ENCODE assay signal across 11 mouse cellular contexts in genomic region chr5:125385215-125385940, GRCm38 (mm10). TPM values are rescaled to one million over a fixed set of nuclear protein-coding genes. Genes with fewer than 3 reads are reported as not detected.
DNase-seq lines count a peak whose midpoint lies in the region; ATAC-seq and TF ChIP-seq lines count a peak whose summit lies in the region.
"Had no signal": no experiment of that assay in that cellular context is flagged by ENCODE, and none has a peak within 500 bp of the region (broad histone marks: within the 10 kb centered on the region; RNA-seq: fewer than 3 reads in every experiment).

No protein-coding gene starts in this region.

- peak overlapping the region; percentile 22; the same call in 1 of the 2 replicates for H3K4me2 ChIP-seq in heart, embryonic 11.5 days
- peak overlapping the region; percentile 60 for H3K4me2 ChIP-seq in liver, postnatal 0 days (ENCODE audit: low read depth, low read length)
- H3K4me2 ChIP-seq in liver, embryonic 12.5 days: no peak overlapping the region
- peak overlapping the region; percentile 29 for H3K4me2 ChIP-seq in neural tube, embryonic 13.5 days

- 0 out of 2 replicates have a peak, but pooled peaks have one; percentile 13 for TF ChIP-seq CTCF in liver, postnatal 0 days (IDR thresholded peaks at IDR 0.05; ENCODE audit: low read depth)
- TF ChIP-seq CTCF in bone marrow macrophage, adult 2 months (IDR thresholded peaks at IDR 0.05; ENCODE audit: low read depth, low read length): no peak

- 75% methylated on average over 8 of the region's 8 CpGs for WGBS in heart, embryonic 11.5 days (ENCODE audit: insufficient replicate concordance)
- 69% methylated on average over 8 of the region's 8 CpGs for WGBS in liver, postnatal 0 days (ENCODE audit: insufficient replicate concordance)
- WGBS in liver, embryonic 12.5 days (ENCODE audit: insufficient replicate concordance): 73% methylated on average over 8 of the region's 8 CpGs
- WGBS in neural tube, embryonic 13.5 days: 81% methylated on average over 8 of the region's 8 CpGs

- H3K36me3 ChIP-seq in heart, embryonic 11.5 days (ENCODE audit: control insufficient read depth, insufficient read depth, low read length): peaks cover 15% of the 10 kb centered on the region
- H3K36me3 ChIP-seq in liver, postnatal 0 days (replicated peaks; ENCODE audit: insufficient read depth, low read length): peaks cover 29% of the 10 kb centered on the region
- H3K36me3 ChIP-seq in liver, embryonic 12.5 days: peaks cover 40% of the 10 kb centered on the region
- H3K36me3 ChIP-seq in neural tube, embryonic 13.5 days: peaks cover 30% of the 10 kb centered on the region

- no peak for ATAC-seq in heart, embryonic 11.5 days (replicated peaks; ENCODE audit: insufficient number of reproducible peaks, low FRiP score, low TSS enrichment)
- ATAC-seq in liver, postnatal 0 days: no peak
- no peak for ATAC-seq in liver, embryonic 12.5 days
- no peak for ATAC-seq in neural tube, embryonic 13.5 days (ENCODE audit: low read depth)

- H3K4me3 ChIP-seq in heart, embryonic 11.5 days (ENCODE audit: low read depth, low read length): no peak overlapping the region
- peak overlapping the region; percentile 24; the same call in 1 of the 2 replicates for H3K4me3 ChIP-seq in liver, postnatal 0 days (ENCODE audit: low read depth, low read length)
- no peak overlapping the region for H3K4me3 ChIP-seq in liver, embryonic 12.5 days
- peak overlapping the region; percentile 54 for H3K4me3 ChIP-seq in bone marrow macrophage, adult 2 months (ENCODE audit: insufficient read depth, low read length)
- peak overlapping the region; percentile 3; the same call in 1 of the 2 replicates for H3K4me3 ChIP-seq in neural tube, embryonic 13.5 days
- H3K4me3 ChIP-seq: stomach, embryonic 15.5 days had no signal

- no peak overlapping the region for H3K9ac ChIP-seq in heart, embryonic 11.5 days (ENCODE audit: low read depth, low read length)
- 0 out of 2 replicates have a peak overlapping the region, but pooled peaks have one; percentile 26 for H3K9ac ChIP-seq in liver, postnatal 0 days (replicated peaks)
- H3K9ac ChIP-seq in liver, embryonic 12.5 days: no peak overlapping the region
- no peak overlapping the region for H3K9ac ChIP-seq in neural tube, embryonic 13.5 days
- H3K9ac ChIP-seq: lung, embryonic 14.5 days; stomach, embryonic 15.5 days had no signal

- no peaks in the 10 kb centered on the region for H3K9me3 ChIP-seq in heart, embryonic 11.5 days (replicated peaks; ENCODE audit: control insufficient read depth, low read length)
- no peaks in the 10 kb centered on the region for H3K9me3 ChIP-seq in liver, postnatal 0 days (ENCODE audit: low read length)
- H3K9me3 ChIP-seq in liver, embryonic 12.5 days (replicated peaks): no peaks in the 10 kb centered on the region
- no peaks in the 10 kb centered on the region for H3K9me3 ChIP-seq in neural tube, embryonic 13.5 days
- H3K9me3 ChIP-seq: stomach, embryonic 15.5 days had no signal

- DNase-seq in heart, postnatal 4 days: no peak
- no peak for DNase-seq in liver, postnatal 0 days
- DNase-seq in adrenal gland, postnatal 25 days: no peak
- DNase-seq in left cerebral cortex, adult 9 months (ENCODE audit: low spot score in 2 of 2): no peak
- DNase-seq: adrenal gland, postnatal 14 days; lung, embryonic 14.5 days had no signal

- no peaks in the 10 kb centered on the region for H3K27me3 ChIP-seq in heart, embryonic 11.5 days (ENCODE audit: control insufficient read depth, insufficient read depth, low read length)
- H3K27me3 ChIP-seq in liver, postnatal 0 days (ENCODE audit: insufficient read depth, low read length): no peaks in the 10 kb centered on the region
- H3K27me3 ChIP-seq in liver, embryonic 12.5 days (replicated peaks): no peaks in the 10 kb centered on the region
- H3K27me3 ChIP-seq in neural tube, embryonic 13.5 days: no peaks in the 10 kb centered on the region
- H3K27me3 ChIP-seq: stomach, embryonic 15.5 days had no signal

- no peak for TF ChIP-seq EP300 in liver, postnatal 0 days (IDR thresholded peaks at IDR 0.05; ENCODE audit: low read depth)

- TF ChIP-seq POLR2A in bone marrow macrophage, adult 2 months (IDR thresholded peaks at IDR 0.05; ENCODE audit: borderline replicate concordance, low read depth, low read length): no peak

- H3K4me1 ChIP-seq in heart, embryonic 11.5 days (ENCODE audit: control insufficient read depth, insufficient read depth, low read length): 0 out of 2 replicates have a peak, but pooled peaks cover 4% of the 10 kb centered on the region
- peaks cover 10% of the 10 kb centered on the region for H3K4me1 ChIP-seq in liver, postnatal 0 days (ENCODE audit: insufficient read depth)
- peaks cover 25% of the 10 kb centered on the region for H3K4me1 ChIP-seq in liver, embryonic 12.5 days
- H3K4me1 ChIP-seq in bone marrow macrophage, adult 2 months (ENCODE audit: control insufficient read depth, insufficient read depth, low read length): peaks cover 4% of the 10 kb centered on the region; the same call in 1 of the 2 replicates
- H3K4me1 ChIP-seq in neural tube, embryonic 13.5 days (replicated peaks): peaks cover 40% of the 10 kb centered on the region

- H3K27ac ChIP-seq in heart, embryonic 11.5 days (ENCODE audit: low read depth, low read length): no peak overlapping the region
- no peak overlapping the region for H3K27ac ChIP-seq in liver, postnatal 0 days (ENCODE audit: low read depth)
- H3K27ac ChIP-seq in liver, embryonic 12.5 days: no peak overlapping the region
- H3K27ac ChIP-seq in bone marrow macrophage, adult 2 months (ENCODE audit: insufficient read depth, low read depth, low read length): peak overlapping the region; percentile 4; the same call in 1 of the 2 replicates
- no peak overlapping the region for H3K27ac ChIP-seq in neural tube, embryonic 13.5 days (replicated peaks)
- H3K27ac ChIP-seq: stomach, embryonic 15.5 days had no signal

RNA-seq across cellular contexts. Expression of gene Gm10382, which starts 3.7 kb away (rescaled TPM):
- polyA plus RNA-seq in heart, embryonic 11.5 days (2014; fragmentation: Nextera tagmentation; extraction: Ambion mirVana): 0.42 TPM in 1 of 2 replicates, not detected in the other
- total RNA-seq in heart, postnatal 4 days (2021): under 1 TPM; 0.21 to 0.29 TPM
- 0.17 and 0.18 TPM in 2 replicates for polyA plus RNA-seq in liver, postnatal 0 days (2015; fragmentation: Nextera tagmentation; extraction: Ambion mirVana)
- polyA plus RNA-seq in liver, embryonic 12.5 days (2016; fragmentation: Nextera tagmentation; extraction: Ambion mirVana): 0.38 and 0.66 TPM in 2 replicates
- polyA plus RNA-seq in bone marrow macrophage, adult 2 months (2012; ENCODE audit: insufficient read depth, insufficient read length, missing spikeins): not detected in 2 replicates
- 0.52 and 0.73 TPM in 2 replicates for polyA plus RNA-seq in neural tube, embryonic 13.5 days (2015; fragmentation: Nextera tagmentation; extraction: Ambion mirVana)
- total RNA-seq in adrenal gland, postnatal 25 days (2021): not detected in 2 replicates

RNA-seq across cellular contexts. Expression of gene Ubc, which starts 4.6 kb away (rescaled TPM):
- 833 and 922 TPM in 2 replicates for polyA plus RNA-seq in heart, embryonic 11.5 days (2014; fragmentation: Nextera tagmentation; extraction: Ambion mirVana)
- 100 to 1,000 TPM; 781 to 834 TPM for total RNA-seq in heart, postnatal 4 days (2021)
- polyA plus RNA-seq in liver, postnatal 0 days (2015; fragmentation: Nextera tagmentation; extraction: Ambion mirVana): 369 and 531 TPM in 2 replicates
- polyA plus RNA-seq in liver, embryonic 12.5 days (2016; fragmentation: Nextera tagmentation; extraction: Ambion mirVana): 657 and 673 TPM in 2 replicates
- 808 and 810 TPM in 2 replicates for polyA plus RNA-seq in bone marrow macrophage, adult 2 months (2012; ENCODE audit: insufficient read depth, insufficient read length, missing spikeins)
- polyA plus RNA-seq in neural tube, embryonic 13.5 days (2015; fragmentation: Nextera tagmentation; extraction: Ambion mirVana): 1,127 and 1,268 TPM in 2 replicates
- total RNA-seq in adrenal gland, postnatal 25 days (2021): 1,462 and 1,631 TPM in 2 replicates

RNA-seq across cellular contexts. Expression of gene Scarb1, which starts 44.5 kb away (rescaled TPM):
- 57.1 and 67.0 TPM in 2 replicates for polyA plus RNA-seq in heart, embryonic 11.5 days (2014; fragmentation: Nextera tagmentation; extraction: Ambion mirVana)
- 10 to 100 TPM; 65.7 to 67.0 TPM for total RNA-seq in heart, postnatal 4 days (2021)
- 105 and 109 TPM in 2 replicates for polyA plus RNA-seq in liver, postnatal 0 days (2015; fragmentation: Nextera tagmentation; extraction: Ambion mirVana)
- polyA plus RNA-seq in liver, embryonic 12.5 days (2016; fragmentation: Nextera tagmentation; extraction: Ambion mirVana): 87.1 and 88.8 TPM in 2 replicates
- 101 and 120 TPM in 2 replicates for polyA plus RNA-seq in bone marrow macrophage, adult 2 months (2012; ENCODE audit: insufficient read depth, insufficient read length, missing spikeins)
- 28.8 and 33.2 TPM in 2 replicates for polyA plus RNA-seq in neural tube, embryonic 13.5 days (2015; fragmentation: Nextera tagmentation; extraction: Ambion mirVana)
- 1,988 and 2,596 TPM in 2 replicates for total RNA-seq in adrenal gland, postnatal 25 days (2021)

RNA-seq across cellular contexts. Expression of gene Dhx37, which starts 48.5 kb away (rescaled TPM):
- polyA plus RNA-seq in heart, embryonic 11.5 days (2014; fragmentation: Nextera tagmentation; extraction: Ambion mirVana): 9.9 and 10.6 TPM in 2 replicates
- 10 to 100 TPM; 13.6 to 14.6 TPM for total RNA-seq in heart, postnatal 4 days (2021)
- polyA plus RNA-seq in liver, postnatal 0 days (2015; fragmentation: Nextera tagmentation; extraction: Ambion mirVana): 3.3 and 3.4 TPM in 2 replicates
- 11.3 and 11.4 TPM in 2 replicates for polyA plus RNA-seq in liver, embryonic 12.5 days (2016; fragmentation: Nextera tagmentation; extraction: Ambion mirVana)
- 13.1 and 18.4 TPM in 2 replicates for polyA plus RNA-seq in bone marrow macrophage, adult 2 months (2012; ENCODE audit: insufficient read depth, insufficient read length, missing spikeins)
- 9.0 and 10.6 TPM in 2 replicates for polyA plus RNA-seq in neural tube, embryonic 13.5 days (2015; fragmentation: Nextera tagmentation; extraction: Ambion mirVana)
- total RNA-seq in adrenal gland, postnatal 25 days (2021): 17.5 and 25.9 TPM in 2 replicates

RNA-seq across cellular contexts. Expression of gene Bri3bp, which starts 56.0 kb away (rescaled TPM):
- 30.8 and 32.7 TPM in 2 replicates for polyA plus RNA-seq in heart, embryonic 11.5 days (2014; fragmentation: Nextera tagmentation; extraction: Ambion mirVana)
- 10 to 100 TPM; 55.8 to 56.3 TPM for total RNA-seq in heart, postnatal 4 days (2021)
- 20.2 and 20.9 TPM in 2 replicates for polyA plus RNA-seq in liver, postnatal 0 days (2015; fragmentation: Nextera tagmentation; extraction: Ambion mirVana)
- polyA plus RNA-seq in liver, embryonic 12.5 days (2016; fragmentation: Nextera tagmentation; extraction: Ambion mirVana): 44.0 and 44.1 TPM in 2 replicates
- 11.6 and 11.8 TPM in 2 replicates for polyA plus RNA-seq in bone marrow macrophage, adult 2 months (2012; ENCODE audit: insufficient read depth, insufficient read length, missing spikeins)
- 33.3 and 33.8 TPM in 2 replicates for polyA plus RNA-seq in neural tube, embryonic 13.5 days (2015; fragmentation: Nextera tagmentation; extraction: Ambion mirVana)
- 18.4 and 37.3 TPM in 2 replicates for total RNA-seq in adrenal gland, postnatal 25 days (2021)

Comparison
In these comparisons a context has a peak if more than half of its experiments do, and no peak if none do; other contexts are left out.
1. H3K4me3 ChIP-seq: peak in liver, postnatal 0 days (single experiment), bone marrow macrophage, adult 2 months (single experiment) and neural tube, embryonic 13.5 days (single experiment); none in heart, embryonic 11.5 days (single experiment) and liver, embryonic 12.5 days (single experiment).